Mouse (Mus musculus) layer of hippocampus, adult 8-10 months (tissue): Measurements from ENCODE around the gene Fam13c. TPM values are rescaled to one million over a fixed set of nuclear protein-coding genes. Genes with fewer than 3 reads are reported as not detected.
A peak's percentile ranks its signal among the peaks of the same experiment; 100 is the strongest.

Experiments used
- DNase-seq, 2 experiments: peaks; one replicate each; pipeline ENCODE4 v3.0.0; 2022; ENCODE audit warnings: low spot score in 2 of 2
- total RNA-seq, 4 experiments: library from RNA; stranded (reverse); gene quantifications; 2 replicates each; pipeline ENCODE4 v1.2.4; 2022

Fam13c gene
- total RNA-seq, 4 experiments from 2014 or later, result 80.3 to 85.3 (median 82.6) TPM

DNA sequence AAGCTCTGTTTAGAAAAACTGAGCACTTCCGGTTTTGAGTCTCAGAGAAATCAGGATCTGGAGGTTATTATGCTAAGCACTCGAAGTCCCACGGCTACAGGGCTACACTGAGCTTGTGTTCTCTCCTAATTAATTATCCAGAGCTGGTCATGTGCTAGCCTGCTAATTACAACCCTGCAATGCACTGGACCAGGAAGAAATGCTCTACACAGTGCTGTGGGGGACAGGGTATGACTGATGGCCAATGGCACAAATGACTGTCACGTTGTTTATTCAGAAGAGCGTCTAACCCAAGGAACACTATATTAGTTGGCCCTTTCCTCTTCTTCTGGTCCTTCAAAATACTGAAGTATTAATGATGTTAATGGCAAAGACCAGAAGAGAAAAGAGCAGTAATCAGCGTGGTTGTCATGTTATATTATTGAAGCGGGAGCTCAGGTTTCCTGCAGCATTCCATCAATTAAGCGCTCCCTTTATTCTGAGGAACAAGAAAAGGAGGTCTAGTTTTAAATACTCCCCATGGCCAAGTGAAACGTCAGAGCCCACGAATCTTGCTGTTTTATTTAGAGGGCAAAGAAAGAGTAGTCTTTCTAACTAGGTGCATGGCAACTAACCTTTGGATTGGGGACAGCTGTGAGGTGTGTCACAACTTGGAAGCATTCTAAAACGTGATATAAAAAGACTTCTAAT lies 18.4 kb downstream of the Fam13c start:
- peak in 1 of 2 experiments; percentile 45 for DNase-seq

DNA sequence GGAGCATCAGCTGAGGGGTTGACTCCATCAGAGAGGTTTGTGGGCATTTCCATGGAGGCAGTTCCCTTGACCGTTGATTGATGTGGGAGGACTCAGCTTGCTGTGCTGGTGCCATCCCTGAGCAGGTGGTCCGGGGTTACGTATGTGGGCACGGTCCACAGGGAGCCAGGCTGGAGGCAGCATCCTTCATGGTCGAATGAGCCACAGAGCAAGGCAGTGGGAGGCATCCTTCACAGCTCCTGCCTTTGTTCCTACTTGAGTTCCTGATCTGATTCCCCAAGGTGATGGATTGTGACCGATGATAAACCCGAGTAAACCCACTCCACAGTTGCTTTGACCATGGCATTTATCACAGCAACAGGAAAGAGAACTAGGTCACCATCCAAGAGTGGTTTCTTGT lies 25.4 kb downstream of the Fam13c start:
- DNase-seq, result no peak

DNA sequence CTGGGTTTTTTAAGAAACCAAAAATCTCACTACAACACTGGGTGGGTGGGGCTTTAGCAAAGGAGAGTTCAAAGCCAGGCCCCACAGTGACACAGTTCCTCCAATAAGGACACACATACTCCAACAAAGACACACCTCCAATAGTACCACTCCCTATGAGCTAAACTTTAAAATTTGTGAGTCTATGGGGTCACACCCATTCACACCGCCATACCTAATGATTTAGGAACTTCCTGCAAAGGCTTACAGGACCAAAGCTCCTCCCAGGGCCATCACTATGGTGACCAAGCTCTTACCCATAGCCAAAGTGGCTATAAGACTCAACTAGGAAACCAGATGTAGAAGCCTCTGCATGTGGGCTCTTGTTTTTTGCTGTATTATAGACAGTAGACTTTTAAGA lies 30.6 kb downstream of the Fam13c start:
- DNase-seq, result no peak

DNA sequence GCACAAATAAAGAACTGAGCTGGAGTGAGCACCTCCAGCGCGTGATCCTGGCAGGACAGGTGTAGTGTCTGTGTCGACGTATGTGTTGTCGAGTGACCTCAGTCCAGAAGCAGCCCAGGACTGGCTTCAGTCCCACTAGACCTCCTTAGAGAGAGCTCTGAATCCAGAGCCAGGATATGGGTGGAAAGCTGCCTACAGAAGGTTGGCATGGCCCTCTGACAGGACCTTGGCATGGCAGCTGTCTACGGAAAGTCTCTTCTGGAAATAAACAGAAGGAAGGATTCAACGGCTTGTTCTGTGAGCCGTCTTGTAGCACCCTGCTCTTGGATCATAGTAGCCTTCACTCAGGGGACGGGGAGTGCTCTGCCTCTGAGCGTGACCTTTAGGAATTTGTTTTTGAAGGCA lies 37.5 kb downstream of the Fam13c start:
- no peak for DNase-seq

DNA sequence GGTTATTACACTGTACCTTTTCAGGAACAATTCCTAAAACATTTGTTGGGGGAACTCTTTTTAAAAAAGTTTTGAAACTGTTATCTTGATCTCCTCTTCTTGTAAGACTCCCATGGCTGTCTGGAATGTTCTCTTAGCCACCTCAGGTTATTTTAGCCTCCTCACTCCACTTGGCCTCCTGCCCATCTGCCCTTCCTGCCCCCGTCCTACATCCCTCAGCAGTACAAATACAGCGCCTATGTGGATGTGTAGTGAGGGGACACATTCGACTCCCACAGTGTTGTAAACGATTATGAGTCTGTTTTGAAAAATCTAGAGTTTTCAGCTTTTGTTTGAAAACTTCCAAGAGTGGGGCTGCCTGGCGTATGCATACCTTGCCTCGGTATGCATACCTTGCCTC lies 43.5 kb downstream of the Fam13c start:
- no peak for DNase-seq

DNA sequence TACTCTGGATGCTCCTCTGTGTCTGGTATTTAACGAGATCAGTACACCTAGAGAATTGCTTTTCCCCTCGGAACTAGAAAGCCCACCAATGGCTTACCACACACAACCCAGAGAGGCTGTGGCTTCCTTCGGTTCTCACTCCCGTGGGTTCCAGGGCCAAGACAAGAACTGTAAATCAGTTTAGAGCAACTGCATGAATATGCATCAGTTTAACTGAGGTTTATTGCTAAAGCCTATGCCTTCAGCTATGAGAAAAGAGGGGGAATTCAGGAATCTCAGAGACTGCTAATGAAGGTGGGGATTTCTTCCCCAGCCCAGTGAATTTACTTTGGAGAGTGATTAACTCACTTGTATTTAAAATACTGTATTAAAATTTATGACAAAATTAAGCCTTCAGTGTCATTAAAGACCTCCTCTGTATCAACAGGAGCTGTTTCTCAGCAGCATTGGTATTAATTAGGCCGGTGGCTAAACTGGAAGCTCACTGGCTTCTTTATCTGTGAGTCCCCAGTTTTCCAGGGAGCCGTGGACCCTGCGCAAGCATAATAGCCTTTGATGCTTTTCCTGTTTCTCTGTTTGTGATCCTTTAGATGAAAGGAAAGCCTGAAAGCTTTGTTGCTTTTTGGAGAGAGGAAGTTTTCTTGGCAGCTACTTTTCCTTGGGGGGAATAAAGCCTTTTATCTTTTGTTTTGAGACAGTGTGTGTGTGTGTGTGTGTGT lies 44.4 kb downstream of the Fam13c start:
- no peak for DNase-seq

DNA sequence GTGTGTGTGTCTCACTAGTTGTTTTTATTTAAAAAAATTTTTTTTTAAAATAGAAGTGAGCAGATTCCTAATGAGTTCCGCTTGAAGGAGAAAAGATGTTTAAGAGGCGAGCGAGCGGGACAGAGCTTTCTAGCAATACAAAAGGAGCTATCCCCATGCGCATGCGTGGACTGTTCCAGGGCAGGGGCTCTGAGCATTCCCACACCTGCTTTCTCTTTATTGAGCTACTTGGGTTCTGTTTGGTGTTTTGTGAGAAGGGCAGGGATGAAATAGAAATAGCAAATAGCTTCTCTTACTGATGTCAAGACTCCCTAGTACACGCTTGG lies 45.0 kb downstream of the Fam13c start:
- DNase-seq, result no peak

DNA sequence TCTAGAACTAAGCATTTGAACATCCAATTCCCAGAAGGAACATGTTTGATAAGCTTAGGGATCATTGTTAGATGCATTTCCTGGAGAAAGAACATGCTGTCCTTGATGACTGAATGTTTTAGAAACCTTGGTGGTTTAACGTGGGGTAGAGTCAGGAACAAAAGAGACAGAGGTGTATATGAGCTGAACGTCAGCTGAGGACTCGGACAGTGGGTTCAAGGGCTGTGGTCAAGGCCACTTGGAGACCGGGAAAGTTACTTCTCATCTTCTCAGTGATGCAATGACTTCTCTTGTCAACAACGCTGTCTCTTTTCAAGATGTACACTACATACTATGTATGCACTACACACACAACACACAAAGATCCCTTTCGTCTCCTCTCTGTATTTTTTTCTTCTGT lies 46.4 kb downstream of the Fam13c start:
- DNase-seq, result no peak

DNA sequence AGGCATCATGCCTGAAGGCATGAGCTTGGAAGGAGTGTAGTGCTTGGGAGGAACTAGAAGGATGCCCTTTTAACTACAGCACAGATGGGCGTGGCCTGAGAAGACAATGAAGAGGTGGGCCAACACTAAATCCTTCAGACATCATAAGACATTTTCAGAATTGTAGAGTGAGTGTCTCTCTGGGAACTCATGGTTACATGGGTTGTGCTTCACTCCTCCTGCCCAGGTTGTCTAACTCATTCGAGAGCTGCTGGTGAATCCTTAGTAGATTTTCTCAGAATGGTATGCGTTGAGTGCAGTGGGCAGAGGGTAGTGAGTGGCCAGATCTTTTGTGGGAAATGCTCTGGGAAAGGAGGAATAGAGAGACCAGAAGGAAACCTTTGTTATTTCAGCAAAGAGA lies 53.6 kb downstream of the Fam13c start:
- no peak for DNase-seq

DNA sequence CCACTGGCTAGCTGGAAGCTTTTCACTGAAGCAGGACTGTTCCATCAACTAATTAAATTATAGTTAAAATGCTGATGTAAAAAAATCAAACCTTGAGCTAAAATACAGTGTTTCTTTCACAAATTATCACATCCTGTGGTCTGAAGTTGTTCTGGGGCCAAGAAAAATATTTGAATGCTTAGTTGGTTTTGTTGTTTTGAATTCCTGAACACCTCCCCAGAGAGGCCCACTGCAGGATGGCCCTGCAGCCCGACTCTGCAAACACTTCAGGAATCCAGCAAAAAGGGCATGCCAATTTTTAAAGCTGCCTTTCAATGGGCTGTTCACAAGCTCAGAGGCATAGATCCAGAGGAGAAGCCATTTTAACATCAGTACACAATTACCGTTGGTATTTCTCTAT lies 54.2 kb downstream of the Fam13c start:
- DNase-seq, result no peak

DNA sequence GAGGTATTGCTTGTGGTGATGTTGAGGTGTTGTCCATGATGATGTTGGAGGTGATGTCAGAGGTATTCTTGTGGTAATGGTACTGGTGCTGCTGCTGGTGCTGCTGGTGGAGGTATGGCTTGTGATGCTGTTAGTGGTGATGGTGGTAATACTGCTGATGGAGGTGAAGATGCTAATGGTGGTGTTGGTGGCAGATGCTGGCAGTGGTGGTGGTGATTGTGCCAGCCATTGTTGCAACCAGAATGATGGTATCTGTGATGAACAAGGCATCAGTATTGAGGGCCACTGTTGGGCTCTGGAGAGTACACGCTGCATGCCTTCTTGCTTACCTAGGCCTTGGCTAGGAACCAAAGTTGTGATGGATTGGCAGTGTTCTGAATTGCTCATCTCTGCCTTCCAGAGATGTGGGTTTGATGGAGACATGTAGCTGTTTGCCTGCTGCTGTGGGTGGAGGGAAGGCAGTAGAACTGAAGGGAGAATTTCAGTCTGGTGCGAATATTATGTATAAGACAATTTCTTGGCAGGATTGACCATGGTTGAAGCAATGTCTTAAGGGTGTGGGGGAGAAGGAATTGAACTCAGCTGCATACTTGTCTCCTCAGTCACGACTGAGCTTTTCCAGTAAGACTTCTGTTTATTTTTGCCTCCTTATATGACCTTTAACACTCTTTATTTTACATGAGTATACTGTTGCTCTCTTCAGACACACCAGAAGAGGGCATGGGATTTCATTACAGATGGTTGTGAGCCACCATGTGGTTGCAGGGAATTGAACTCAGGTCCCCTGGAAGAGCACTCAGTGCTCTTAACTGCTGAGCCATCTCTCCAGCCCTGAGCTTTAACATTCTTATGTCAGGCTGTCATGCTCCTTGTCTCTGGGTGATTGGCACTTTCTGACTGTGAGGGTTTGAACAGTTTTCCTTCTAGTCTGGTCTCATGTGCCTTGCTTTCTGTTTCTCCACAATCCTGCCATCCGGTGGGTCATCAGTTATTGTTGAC lies 55.1 kb downstream of the Fam13c start:
- no peak for DNase-seq

DNA sequence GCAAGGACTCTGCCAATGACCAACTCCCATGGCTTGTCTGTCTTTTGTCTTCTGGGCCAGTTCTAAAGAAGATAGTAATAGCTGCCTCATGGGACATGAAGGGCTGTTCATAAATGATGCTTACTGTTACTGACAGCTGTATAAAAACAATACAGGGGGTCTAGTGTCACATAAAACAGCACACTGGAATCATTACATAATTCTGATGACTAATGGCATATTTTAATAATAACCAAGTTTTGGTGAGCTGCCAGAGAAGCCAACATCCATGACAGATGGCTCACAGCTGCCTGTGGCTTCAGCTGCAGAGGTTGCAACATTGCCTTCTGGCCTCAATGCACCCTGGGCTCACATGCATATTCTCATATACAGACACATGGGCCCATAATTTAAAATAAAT lies 56.7 kb downstream of the Fam13c start:
- no peak for DNase-seq

DNA sequence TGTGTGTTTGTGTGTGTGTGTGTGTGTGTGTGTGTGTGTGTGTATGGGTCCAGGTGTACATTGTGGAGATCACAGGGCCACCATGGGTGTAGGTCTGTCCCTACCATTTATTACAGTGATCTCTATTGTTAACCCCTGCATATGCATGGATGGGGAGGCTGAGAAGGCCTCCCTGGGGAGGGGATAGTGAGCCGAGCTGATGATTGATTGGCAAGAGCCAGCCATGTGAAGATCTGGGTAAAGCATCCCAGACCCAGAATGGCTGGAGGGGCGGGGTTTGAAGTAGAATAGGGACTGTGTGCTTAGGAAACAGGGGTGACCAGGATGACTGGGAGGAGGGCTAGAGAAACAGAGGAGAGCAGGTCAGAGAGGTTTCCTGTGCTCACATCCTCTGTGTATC lies 58.0 kb downstream of the Fam13c start:
- DNase-seq, result no peak

DNA sequence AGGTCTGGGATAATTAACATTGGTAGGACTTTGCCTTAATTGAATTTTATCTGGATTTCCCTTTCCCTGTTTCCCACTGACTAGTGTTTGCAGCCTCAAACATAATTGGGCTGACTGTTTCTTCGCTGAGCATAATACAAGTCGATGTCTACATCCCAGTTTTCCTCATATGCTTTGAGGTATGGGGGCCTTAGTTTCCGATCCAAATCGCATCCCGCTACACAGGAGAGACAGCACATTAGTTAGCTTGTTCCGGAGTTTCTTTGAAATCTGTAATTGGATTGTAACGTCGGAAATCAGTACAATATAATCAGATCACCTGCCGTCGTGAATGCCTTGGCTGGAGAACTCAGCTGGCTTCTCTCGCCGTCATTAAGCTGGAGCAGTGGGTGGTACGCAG lies 59.0 kb downstream of the Fam13c start:
- no peak for DNase-seq

DNA sequence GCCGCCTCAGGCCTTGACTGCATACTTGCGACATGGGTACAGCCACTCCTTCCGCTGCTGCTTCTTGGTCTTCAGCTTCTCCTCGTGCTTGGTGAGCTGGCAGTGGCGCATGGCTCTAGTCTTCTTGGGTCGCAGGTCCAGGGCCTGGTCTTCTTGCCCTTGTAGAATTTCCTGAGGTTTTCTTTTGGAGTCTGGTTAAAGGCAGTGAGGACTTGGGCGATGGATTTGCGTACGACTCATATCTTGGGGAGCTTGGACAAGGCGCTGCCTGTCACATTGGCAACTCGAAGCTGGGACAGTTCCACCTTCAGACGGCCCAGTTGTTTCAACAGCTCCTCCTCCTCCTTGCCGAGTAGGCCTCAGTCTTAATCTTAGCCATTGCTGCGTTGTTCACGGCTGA lies 64.6 kb downstream of the Fam13c start:
- no peak for DNase-seq

DNA sequence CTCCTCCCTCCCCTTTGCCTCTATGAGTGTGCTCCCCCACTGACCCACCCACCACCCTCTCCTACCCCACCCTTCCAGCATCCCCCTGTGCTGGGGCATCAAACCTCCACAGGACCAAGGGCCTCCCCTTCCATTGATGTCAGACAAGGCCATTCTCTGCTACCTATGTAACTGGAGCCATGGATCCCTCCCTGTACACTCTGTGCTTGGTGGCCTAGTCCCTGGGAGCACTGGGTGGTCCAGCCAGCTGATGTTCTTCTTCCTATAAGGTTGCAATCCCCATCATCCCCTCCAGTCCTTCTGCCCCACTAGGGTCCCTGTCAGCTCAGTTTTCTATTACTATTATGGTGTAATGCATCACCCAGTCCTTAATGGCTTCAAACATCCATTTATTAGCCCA lies 65.1 kb downstream of the Fam13c start:
- no peak for DNase-seq

DNA sequence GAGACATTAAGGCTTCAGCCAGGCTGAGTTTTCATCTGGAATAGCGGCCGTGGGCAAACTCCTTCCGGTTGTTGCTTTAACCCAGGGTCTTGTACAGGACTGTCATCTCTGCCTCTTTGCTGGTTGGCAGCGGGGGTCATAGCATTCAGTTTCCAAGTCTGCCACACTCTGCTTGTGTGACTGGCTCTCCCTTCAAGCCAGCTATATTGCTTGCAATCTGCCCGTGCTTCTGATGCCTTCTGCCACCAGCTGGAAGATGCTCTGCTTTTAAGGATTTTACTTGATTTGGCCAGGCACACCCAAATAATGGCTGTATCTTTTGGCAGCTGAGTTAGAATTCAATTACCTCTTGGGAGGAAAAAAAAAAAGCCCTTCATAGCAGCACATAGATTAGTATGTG lies 65.6 kb downstream of the Fam13c start:
- peak in 1 of 2 experiments; percentile 48 for DNase-seq

DNA sequence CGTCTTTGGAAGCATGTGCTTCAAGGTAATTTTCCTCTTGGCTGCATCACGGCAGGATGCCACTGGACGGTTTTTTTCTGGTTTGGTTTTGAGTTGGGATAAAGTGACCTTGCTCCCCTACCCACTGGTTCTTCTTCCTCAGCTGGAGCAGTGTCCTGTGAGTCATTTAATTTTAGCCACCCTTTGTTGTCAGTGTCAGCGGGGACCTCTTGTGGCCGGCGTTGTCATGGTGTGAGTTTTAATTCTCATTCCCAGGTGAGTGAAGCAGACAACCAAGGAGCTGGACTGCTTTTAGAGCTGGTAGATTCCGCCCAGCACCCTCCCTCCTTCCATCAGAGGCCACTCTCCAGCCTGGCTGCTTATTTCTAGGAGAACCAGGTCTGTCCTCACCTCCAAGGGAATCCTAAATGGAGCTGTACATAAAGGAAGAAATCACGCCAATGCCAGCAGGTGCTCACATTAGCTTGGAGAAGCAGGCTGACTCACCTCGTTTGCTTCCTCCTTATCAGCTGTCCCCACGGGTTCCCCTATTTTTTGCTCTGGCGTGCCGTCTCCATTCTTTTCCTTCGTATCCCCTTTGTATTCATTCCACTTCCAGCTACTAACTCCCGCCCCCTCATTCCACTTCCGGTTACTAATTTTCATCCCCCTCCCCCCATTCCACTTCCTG lies 66.4 kb downstream of the Fam13c start:
- DNase-seq, result no peak

DNA sequence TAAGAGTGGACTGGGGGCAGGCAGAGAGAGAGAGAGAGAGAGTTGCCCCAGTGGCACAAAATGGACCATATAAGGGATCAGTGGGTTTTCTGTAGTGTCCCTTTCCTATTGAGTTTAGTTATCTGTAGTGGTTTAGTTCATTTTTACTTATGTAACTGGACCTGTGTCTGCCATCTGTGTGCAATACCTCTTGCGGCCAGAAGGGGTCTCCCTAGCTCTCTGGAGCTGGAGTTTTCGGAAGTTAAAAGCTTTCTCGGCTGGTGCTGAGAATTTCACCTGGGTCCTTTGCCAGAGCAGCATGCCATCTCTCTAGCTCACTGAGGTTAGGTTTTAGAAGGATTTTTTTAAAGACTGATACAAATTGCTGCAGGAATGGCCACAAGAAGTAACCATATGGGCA lies 67.6 kb downstream of the Fam13c start:
- no peak for DNase-seq

DNA sequence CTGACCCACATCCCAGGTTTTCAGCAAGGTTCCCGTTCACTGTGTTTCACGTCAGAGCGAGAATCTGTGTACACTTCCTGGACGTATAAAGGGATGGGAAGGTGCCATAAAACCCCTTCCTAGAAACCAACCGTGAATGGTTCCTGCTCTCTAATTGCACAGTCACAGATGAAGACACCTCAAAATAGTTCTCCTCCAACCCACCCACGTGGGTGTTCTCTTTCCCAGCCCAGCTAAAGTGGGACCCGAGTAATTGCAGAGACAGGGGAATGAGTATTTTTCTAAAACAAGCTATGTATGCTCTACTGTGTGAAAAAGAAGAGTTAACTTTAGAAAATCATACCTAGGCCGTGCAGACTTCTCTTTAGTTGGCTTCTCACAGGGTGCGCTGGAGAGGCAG lies 74.6 kb downstream of the Fam13c start:
- DNase-seq, result no peak

DNA sequence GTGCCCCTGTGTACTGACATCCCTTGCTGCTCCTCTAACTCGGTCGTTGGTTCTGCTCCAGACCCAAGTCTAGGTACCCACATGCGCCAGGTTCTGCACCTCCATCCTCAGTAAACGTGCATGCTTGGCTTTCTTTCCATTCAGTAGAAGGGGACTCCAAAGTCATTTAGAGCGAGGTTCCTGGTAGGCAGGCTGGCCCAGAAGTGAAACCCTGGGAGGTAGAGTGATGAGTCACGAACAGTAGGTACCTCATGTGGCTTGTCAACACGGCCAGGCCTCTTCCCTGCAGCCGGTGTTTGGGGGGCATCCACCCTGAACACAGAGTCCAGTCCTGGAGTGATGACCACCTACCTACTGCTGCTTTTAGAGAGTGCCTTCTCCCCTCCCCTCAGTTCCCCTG lies 76.4 kb downstream of the Fam13c start:
- no peak for DNase-seq

DNA sequence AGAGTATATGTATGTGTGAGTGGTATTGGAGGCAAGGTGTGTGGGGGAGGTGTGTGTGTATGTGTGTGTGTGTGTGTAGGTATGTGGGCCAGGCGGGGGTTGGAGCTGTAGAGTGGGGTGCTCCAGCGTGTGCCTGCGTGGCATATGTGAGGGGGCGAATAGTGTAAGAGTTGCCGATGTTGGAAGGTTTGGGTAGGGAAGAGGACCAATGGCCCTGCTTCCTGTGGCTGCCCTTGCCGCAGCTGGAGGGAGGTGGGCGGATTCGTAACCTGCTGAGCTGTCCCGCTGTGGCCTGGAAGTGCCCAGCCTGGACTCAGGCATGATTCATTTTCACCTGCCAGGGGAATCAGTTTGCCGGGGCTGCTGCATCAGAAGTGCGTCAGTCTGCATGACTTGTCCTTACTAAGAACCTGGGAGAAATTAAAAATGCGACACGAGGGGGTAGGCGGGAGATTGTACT lies 79.4 kb downstream of the Fam13c start:
- peak in 1 of 2 experiments; percentile 54 for DNase-seq
